Mouse (Mus musculus) embryonic stem cell, embryonic (primary cell): Measurements from ENCODE around the gene Pald1.

Source experiments
- CTCF ChIA-PET, 4 experiments: fragments of 300-600 bp in 2 of 4; fragments of 350-600 bp in 2 of 4; sonication (Branson Sonifier 250); formaldehyde crosslinking; loops; one replicate each; lab custom pipeline; 2022; ENCODE audit warnings: inconsistent platforms in 2 of 4; lab: Charles Lee
- POLR2A ChIA-PET, 4 experiments: fragments of 300-600 bp in 2 of 4; fragments of 350-600 bp in 2 of 4; sonication (Branson Sonifier 250); formaldehyde crosslinking; loops; one replicate each; lab custom pipeline; 2022; ENCODE audit warnings: antibody characterized with exemption in 4 of 4, inconsistent platforms in 1 of 4; lab: Charles Lee

The Pald1 gene

DNA sequence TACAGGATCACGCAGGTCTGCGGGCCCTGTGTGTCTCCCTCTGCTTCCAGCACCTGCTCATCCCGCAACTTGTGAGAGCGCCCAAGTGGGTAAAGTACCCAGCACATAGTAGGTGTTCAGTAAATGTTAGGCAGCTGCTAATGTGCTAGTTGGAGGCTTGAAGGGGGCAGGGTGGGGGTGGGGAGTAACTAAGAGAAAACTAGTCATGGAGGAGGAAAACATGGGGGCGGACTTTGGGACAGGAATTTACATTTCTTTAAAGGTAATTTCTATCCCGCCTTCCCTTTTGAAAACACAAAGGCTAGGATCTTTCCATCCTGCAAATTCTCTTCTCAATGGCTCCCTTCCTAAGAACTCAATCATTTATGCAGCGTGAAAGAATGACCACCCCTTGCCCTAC, 33.2 kb upstream of the Pald1 start:
- POLR2A ChIA-PET = interaction anchor here in 3 of 4 experiments (0.5 to 8.3 kb wide), 95 partner anchors 9 to 1712 kb away, joined by 3 to 109 read pairs (median 5); partner anchors contain the start of genes Eif4ebp2 (in 3 of the 3), Pald1 (in 3 of the 3), Lrrc20 (in 2 of the 3) and Adamts14 (in 1 of the 3)
- CTCF ChIA-PET = interaction anchor here (0.6 to 3.1 kb wide), 41 partner anchors 8 to 1632 kb away, joined by 3 to 23 read pairs (median 5); partner anchors contain the start of gene Eif4ebp2 (in 1 of the 4)

DNA sequence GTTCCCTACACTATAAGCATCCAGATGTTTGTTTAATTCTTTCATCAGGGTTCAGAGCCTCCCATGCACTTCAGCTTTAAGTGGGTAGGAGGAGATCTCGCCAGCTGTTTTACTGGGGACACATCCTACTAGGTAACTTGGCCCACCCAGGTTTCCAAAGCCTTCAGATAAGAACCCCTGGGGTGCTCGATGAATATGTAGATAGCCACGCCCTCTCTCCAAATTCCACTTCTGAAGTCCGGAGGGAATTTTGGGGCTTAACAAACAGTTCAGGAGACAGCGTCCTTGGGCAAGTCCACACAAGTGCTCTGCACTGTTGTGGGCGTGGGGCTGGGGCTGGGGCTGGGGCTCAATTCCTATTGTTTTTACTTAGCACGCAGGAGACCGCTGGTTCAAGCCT, 32.6 kb upstream of the Pald1 start:
- CTCF ChIA-PET = interaction anchor here (0.6 to 3.1 kb wide), 36 partner anchors 8 to 843 kb away, joined by 3 to 23 read pairs (median 4); partner anchors contain the start of gene Eif4ebp2 (in 3 of the 4)
- POLR2A ChIA-PET = interaction anchor here (0.6 to 8.3 kb wide), 75 partner anchors 9 to 1711 kb away, joined by 3 to 109 read pairs (median 5); partner anchors contain the start of genes Pald1 (in 3 of the 4), Eif4ebp2 (in 2 of the 4), Lrrc20 (in 1 of the 4) and Ppa1 (in 1 of the 4)

GRCm38 (mm10) chr10:61415240-61415639, 31.9 kb upstream of the Pald1 start:
- POLR2A ChIA-PET = interaction anchor here (0.6 to 8.3 kb wide), 61 partner anchors 8 to 1480 kb away, joined by 3 to 109 read pairs (median 6); partner anchors contain the start of genes Pald1 (in 3 of the 4), Eif4ebp2 (in 2 of the 4), Lrrc20 (in 1 of the 4) and Ppa1 (in 1 of the 4)
- CTCF ChIA-PET = interaction anchor here (0.6 to 3.1 kb wide), 27 partner anchors 8 to 843 kb away, joined by 3 to 23 read pairs (median 4); partner anchors contain the start of gene Eif4ebp2 (in 2 of the 4)

DNA sequence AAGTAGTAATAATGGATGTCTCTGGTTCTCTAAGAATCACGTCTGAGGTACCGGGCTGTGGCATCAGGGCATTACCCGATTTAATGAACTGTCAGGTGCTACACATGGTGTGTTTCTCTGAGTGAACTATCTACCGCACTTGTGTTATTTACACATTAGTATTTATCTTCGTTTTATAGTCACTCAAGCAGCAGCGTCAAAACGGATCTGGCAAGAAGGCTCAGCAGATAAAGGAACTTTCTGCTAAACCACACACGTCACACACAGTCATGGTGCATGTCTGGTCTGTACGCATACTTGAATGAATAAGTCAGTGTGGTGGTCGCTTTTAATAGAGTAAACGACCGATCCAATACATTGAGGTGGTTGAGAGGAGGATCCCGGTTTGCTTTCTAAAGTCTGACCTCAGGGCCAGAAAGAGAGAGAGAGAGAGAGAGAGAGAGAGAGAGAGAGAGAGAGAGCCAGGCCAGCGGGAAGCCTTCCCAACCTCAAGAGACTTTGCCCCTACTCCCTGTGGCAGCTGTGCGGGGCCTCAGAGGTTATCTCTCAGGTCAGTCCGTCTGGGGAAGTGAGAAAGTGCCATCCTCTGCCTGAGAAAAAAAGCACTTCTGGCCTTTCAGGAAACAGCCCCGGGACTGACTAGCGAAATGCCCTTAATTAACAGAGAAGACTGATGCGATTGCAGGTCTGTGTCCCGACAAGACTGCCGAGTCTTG, 29.7 kb upstream of the Pald1 start:
- CTCF ChIA-PET = interaction anchor here (0.5 to 1.9 kb wide), 14 partner anchors 9 to 1997 kb away, joined by 3 to 7 read pairs (median 6); no protein-coding TSS in a partner anchor
- POLR2A ChIA-PET = interaction anchor here (0.6 to 8.3 kb wide), 22 partner anchors 10 to 1446 kb away, joined by 3 to 109 read pairs (median 5); partner anchors contain the start of genes Eif4ebp2 (in 2 of the 4) and Pald1 (in 1 of the 4)

- POLR2A ChIA-PET = interaction anchor here in 3 of 4 experiments (0.5 to 8.3 kb wide), 18 partner anchors 10 to 1024 kb away, joined by 3 to 89 read pairs (median 4); no protein-coding TSS in a partner anchor
- CTCF ChIA-PET = interaction anchor here in 3 of 4 experiments (0.7 to 2.3 kb wide), 5 partner anchors 10 to 74 kb away, joined by 4 to 8 read pairs (median 5); no protein-coding TSS in a partner anchor
Measured at GRCm38 (mm10) chr10:61410193-61410592, 26.9 kb upstream of the Pald1 start.

GRCm38 (mm10) chr10:61409776-61410175, 26.4 kb upstream of the Pald1 start:
- ChIA-PET POLR2A (interaction anchor here in 3 of 4 experiments (0.5 to 8.3 kb wide), 12 partner anchors 10 to 290 kb away, joined by 3 to 89 read pairs (median 4); no protein-coding TSS in a partner anchor), CTCF (interaction anchor here in 3 of 4 experiments (0.6 to 2.3 kb wide), 5 partner anchors 10 to 76 kb away, joined by 3 to 8 read pairs (median 4); no protein-coding TSS in a partner anchor)

DNA sequence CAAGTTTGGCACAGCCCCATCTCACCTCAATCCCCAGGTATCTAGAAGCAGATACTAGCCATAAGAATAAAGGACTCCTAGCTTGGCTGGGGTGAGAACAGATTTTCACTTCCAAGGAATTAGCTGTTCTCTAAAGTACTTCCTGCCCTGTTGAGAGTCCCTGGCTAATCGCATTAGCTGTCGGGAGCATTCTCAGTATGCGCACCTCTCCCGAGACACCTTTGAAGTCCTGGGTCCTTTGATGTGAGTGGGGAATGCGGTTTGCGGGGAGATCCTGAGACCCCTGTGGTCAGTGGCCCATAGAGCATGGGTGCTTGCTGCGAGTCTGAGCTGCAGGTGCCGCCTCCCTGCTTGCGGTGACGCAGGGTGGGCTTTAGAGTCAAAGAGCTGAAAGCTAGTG, 22.6 kb upstream of the Pald1 start:
- ChIA-PET CTCF (interaction anchor here (0.5 to 2.7 kb wide), 27 partner anchors 9 to 259 kb away, joined by 3 to 20 read pairs (median 3); partner anchors contain the start of gene Nodal (in 2 of the 4)), POLR2A (interaction anchor here (0.6 to 10.7 kb wide), 43 partner anchors 8 to 682 kb away, joined by 3 to 109 read pairs (median 4); partner anchors contain the start of genes Nodal (in 3 of the 4), Adamts14 (in 1 of the 4), Eif4ebp2 (in 1 of the 4) and Lrrc20 (in 1 of the 4))

DNA sequence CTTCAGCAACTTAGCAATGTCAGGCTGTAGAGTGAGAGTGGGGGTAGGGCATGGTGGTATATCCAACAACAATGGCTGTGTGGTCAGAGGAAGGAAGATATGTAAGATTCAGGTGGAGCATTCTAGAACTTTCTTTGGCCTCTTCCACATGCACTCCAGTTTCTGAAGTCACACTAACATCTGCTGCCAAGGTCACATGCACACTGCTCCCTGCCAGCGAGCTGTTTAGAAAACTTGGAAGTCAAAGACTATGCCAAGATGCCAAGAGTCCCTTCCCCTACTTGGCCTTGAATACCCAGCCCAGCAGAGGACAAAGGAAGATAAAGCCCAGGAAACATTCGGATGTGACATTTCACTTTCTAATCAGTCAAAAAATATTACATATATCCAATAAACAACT, 19.6 kb upstream of the Pald1 start:
- ChIA-PET POLR2A (interaction anchor here (0.6 to 10.7 kb wide), 10 partner anchors 8 to 245 kb away, joined by 3 to 109 read pairs (median 4); partner anchors contain the start of genes Nodal (in 2 of the 4) and Pald1 (in 1 of the 4)), CTCF (interaction anchor here (0.6 to 6.8 kb wide), 14 partner anchors 11 to 203 kb away, joined by 3 to 90 read pairs (median 4); partner anchors contain the start of gene Nodal (in 1 of the 4))

GRCm38 (mm10) chr10:61402480-61402879, 19.1 kb upstream of the Pald1 start:
- CTCF ChIA-PET = interaction anchor here (0.6 to 6.8 kb wide), 17 partner anchors 10 to 218 kb away, joined by 3 to 90 read pairs (median 4); partner anchors contain the start of gene Nodal (in 1 of the 4)

GRCm38 (mm10) chr10:61400407-61400806, 17.1 kb upstream of the Pald1 start:
- ChIA-PET POLR2A (interaction anchor here in 2 of 4 experiments (0.6 to 10.7 kb wide), 12 partner anchors 9 to 591 kb away, joined by 3 to 109 read pairs (median 5); partner anchors contain the start of genes Nodal (in 2 of the 2) and Pald1 (in 1 of the 2)), CTCF (interaction anchor here (0.6 to 6.8 kb wide), 20 partner anchors 10 to 348 kb away, joined by 3 to 90 read pairs (median 5); partner anchors contain the start of gene Eif4ebp2 (in 1 of the 4))

More at GRCm38 (mm10) chr10:61402480-61402879, 19.1 kb upstream of the Pald1 start:
- POLR2A ChIA-PET = interaction anchor here in 3 of 4 experiments (0.6 to 10.7 kb wide), 9 partner anchors 11 to 77 kb away, joined by 3 to 109 read pairs (median 3); partner anchors contain the start of genes Nodal (in 2 of the 3) and Pald1 (in 1 of the 3)

DNA sequence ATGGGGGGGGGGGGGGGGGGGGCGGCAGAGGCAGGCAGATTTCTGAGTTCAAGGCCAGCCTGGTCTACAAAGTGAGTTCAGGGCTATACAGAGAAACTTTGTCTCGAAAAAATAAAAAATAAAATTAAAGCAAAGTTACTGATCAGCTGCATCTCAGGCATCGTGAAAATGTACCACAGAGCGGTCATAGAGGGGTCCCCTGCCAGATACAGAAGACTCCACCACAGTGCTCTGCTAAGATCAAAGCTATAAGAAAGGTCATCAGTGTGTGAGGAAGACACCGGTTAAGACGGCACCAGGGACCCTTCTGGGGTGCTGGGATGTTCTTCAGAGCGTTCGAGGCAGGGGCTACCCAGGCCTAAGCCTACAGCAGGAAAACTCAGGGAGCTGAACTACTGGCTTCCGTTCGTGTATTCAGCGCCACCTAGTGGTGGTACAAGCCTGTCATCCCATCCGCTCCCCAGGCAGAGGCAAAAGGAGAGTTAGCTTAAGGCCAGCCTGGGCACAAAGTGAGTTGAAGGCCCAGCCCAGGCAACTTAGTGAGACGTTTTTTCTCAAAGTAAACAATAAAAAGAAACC, 15.9 kb upstream of the Pald1 start:
- POLR2A ChIA-PET = interaction anchor here (0.5 to 10.7 kb wide), 54 partner anchors 11 to 251 kb away, joined by 3 to 109 read pairs (median 4); partner anchors contain the start of genes Nodal (in 3 of the 4), Lrrc20 (in 2 of the 4), Pald1 (in 2 of the 4) and Eif4ebp2 (in 1 of the 4)

GRCm38 (mm10) chr10:61398125-61398524, 14.8 kb upstream of the Pald1 start:
- ChIA-PET POLR2A (interaction anchor here (0.6 to 10.7 kb wide), 19 partner anchors 8 to 59 kb away, joined by 3 to 109 read pairs (median 5); partner anchors contain the start of genes Pald1 (in 2 of the 4), Eif4ebp2 (in 1 of the 4) and Nodal (in 1 of the 4)), CTCF (interaction anchor here (0.6 to 6.8 kb wide), 11 partner anchors 9 to 198 kb away, joined by 3 to 90 read pairs (median 9); no protein-coding TSS in a partner anchor)

More for the DNA sequence above, 15.9 kb upstream of the Pald1 start:
- CTCF ChIA-PET = interaction anchor here (0.5 to 6.8 kb wide), 107 partner anchors 9 to 792 kb away, joined by 3 to 90 read pairs (median 4); partner anchors contain the start of genes Pald1 (in 3 of the 4), Nodal (in 2 of the 4), Adamts14 (in 1 of the 4) and Eif4ebp2 (in 1 of the 4)

DNA sequence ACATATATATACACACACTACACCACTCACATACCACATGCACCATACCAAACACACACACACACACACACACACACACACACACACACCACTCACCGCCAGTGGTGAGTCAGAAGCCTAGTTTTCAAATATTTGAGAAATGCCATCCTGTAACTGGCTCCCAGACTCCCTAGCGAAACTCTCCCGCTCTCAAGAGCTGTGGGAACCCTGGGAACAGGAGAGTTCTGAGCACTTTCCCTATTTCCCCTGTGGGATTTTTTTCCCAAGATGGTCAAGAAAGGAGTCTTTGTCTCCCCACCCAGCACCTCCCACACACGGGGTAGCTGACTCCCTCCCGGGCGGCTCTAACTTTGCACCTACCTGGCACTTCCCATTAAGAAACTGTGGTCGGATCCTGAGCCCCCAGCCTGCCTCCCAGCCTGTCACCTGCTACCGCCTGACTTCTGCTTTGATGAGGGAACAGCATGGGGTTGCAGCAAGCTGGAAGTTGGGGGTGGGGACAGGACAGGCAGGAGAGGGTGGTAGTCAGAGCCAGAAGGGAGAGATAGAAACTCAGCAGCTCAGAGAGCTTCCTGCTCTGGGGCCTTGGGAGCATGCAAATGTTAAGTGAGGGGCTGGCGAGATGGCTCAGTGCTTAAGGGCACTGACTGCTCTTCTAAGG, 11.3 kb upstream of the Pald1 start:
- ChIA-PET CTCF (interaction anchor here in 3 of 4 experiments (0.6 to 1.6 kb wide), 15 partner anchors 11 to 195 kb away, joined by 3 to 11 read pairs (median 4); partner anchors contain the start of gene Pald1 (in 1 of the 3)), POLR2A (interaction anchor here (0.5 to 4.3 kb wide), 45 partner anchors 8 to 1767 kb away, joined by 3 to 46 read pairs (median 4); partner anchors contain the start of genes Pald1 (in 4 of the 4) and Nodal (in 2 of the 4))

DNA sequence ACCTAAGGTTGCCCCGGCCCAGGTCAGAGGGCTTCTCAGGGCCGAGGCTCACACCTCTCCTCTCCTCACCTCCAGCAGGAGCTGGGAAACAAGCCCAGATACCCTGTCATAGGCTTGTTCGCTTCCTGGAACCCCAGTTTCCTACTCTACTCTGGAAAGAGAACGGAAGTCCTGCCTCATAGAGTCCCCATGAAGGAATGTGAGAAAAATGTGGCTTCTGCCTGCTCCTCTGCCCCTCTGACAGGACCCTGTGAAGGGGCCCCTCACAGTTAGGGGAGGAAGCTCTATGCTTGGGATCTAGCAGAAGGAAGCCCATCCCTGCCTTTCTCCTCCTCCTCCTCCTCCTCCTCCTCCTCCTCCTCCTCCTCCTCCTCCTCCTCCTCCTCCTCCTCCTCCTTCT, 9.3 kb upstream of the Pald1 start:
- ChIA-PET POLR2A (interaction anchor here in 3 of 4 experiments (0.6 to 4.3 kb wide), 11 partner anchors 9 to 599 kb away, joined by 3 to 46 read pairs (median 4); partner anchors contain the start of genes Pald1 (in 2 of the 3) and Nodal (in 1 of the 3)), CTCF (interaction anchor here (0.7 to 1.4 kb wide), 5 partner anchors 10 to 57 kb away, joined by 3 to 9 read pairs (median 3); partner anchors contain the start of gene Pald1 (in 1 of the 4))

- ChIA-PET POLR2A (no interaction called here), CTCF (interaction anchor here in 1 of 4 experiments (2.8 kb wide), 1 partner anchor 9 kb away, joined by 10 read pairs; no protein-coding TSS in a partner anchor)
Measured at GRCm38 (mm10) chr10:61390148-61390547, 6.8 kb upstream of the Pald1 start.
